Comparison of ENCODE assay signal across 18 mouse cellular contexts in the genomic region with DNA sequence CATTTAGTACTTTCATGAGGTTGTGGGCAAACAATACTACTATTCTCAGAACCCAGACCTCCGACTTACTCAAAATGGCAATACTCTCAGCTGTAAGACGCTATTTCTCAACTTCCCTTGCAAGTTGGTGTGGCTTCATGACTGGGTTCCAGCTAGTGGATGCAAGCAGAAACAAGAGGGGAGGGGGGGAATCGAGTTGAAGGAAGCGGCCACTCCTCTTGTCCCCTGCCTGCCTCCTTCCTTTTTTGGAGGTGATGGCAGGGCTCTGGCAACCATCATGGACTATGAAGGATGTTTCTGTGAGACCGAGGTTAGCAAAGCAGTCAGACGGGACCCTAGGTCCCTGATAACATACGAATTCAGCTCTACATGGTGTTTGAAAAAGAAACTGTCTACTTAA.
DNase-seq lines count a peak whose midpoint lies in the region; ATAC-seq and TF ChIP-seq lines count a peak whose summit lies in the region.
"Had no signal": no experiment of that assay in that cellular context is flagged by ENCODE, and none has a peak within 500 bp of the region (broad histone marks: within the 10 kb centered on the region; RNA-seq: fewer than 3 reads in every experiment).

No protein-coding gene starts in this region.

- no peaks in the 10 kb centered on the region for H3K27me3 ChIP-seq in heart, postnatal 0 days (ENCODE audit: control insufficient read depth, insufficient read depth, low read length)
- H3K27me3 ChIP-seq in limb, embryonic 14.5 days (ENCODE audit: control insufficient read depth, insufficient read depth, low read length): no peaks in the 10 kb centered on the region
- no peaks in the 10 kb centered on the region for H3K27me3 ChIP-seq in midbrain, embryonic 15.5 days (replicated peaks)
- H3K27me3 ChIP-seq: hindbrain, embryonic 15.5 days; liver, embryonic 13.5 days; midbrain, embryonic 13.5 days had no signal

- intact Hi-C loops in heart, postnatal 36 days (cut with DNase I): no loop called here
- intact Hi-C loops in gastrocnemius, adult 2 months (cut with DNase I): no loop called here

- TF ChIP-seq EP300 in heart, postnatal 0 days (IDR thresholded peaks at IDR 0.05; ENCODE audit: low read depth): no peak

- peak overlapping the region; percentile 37 for H3K4me2 ChIP-seq in heart, postnatal 0 days (ENCODE audit: low read depth, low read length)
- H3K4me2 ChIP-seq in limb, embryonic 14.5 days (replicated peaks; ENCODE audit: low read depth, low read length, severe bottlenecking): 0 out of 2 replicates have a peak overlapping the region, but pooled peaks have one; percentile 13
- no peak overlapping the region for H3K4me2 ChIP-seq in midbrain, embryonic 15.5 days
- H3K4me2 ChIP-seq: hindbrain, embryonic 15.5 days; liver, embryonic 13.5 days; midbrain, embryonic 13.5 days had no signal

- H3K27ac ChIP-seq in heart, postnatal 0 days (ENCODE audit: low read depth): no peak overlapping the region
- H3K27ac ChIP-seq in limb, embryonic 14.5 days (replicated peaks; ENCODE audit: low read depth, low read length): no peak overlapping the region
- H3K27ac ChIP-seq in gastrocnemius, adult 2 months: no peak overlapping the region
- no peak overlapping the region for H3K27ac ChIP-seq in midbrain, embryonic 15.5 days
- H3K27ac ChIP-seq: forebrain, embryonic 10.5 days; hindbrain, embryonic 15.5 days; liver, embryonic 13.5 days; midbrain, embryonic 13.5 days had no signal

- H3K36me3 ChIP-seq in heart, postnatal 0 days (replicated peaks; ENCODE audit: control insufficient read depth, insufficient read depth, low read length): no peaks in the 10 kb centered on the region
- no peaks in the 10 kb centered on the region for H3K36me3 ChIP-seq in limb, embryonic 14.5 days (ENCODE audit: control insufficient read depth, insufficient read depth, low read length)
- no peaks in the 10 kb centered on the region for H3K36me3 ChIP-seq in midbrain, embryonic 15.5 days (replicated peaks)
- H3K36me3 ChIP-seq: forebrain, embryonic 10.5 days; hindbrain, embryonic 15.5 days; liver, embryonic 13.5 days; midbrain, embryonic 13.5 days had no signal

- no peak for TF ChIP-seq CTCF in heart, postnatal 0 days (IDR thresholded peaks at IDR 0.05; ENCODE audit: low read depth)
- no peak for TF ChIP-seq CTCF in gastrocnemius, adult 2 months (IDR thresholded peaks at IDR 0.05)

- H3K4me1 ChIP-seq in heart, postnatal 0 days (ENCODE audit: control insufficient read depth, insufficient read depth): 0 out of 2 replicates have a peak, but pooled peaks cover 3% of the 10 kb centered on the region
- H3K4me1 ChIP-seq in limb, embryonic 14.5 days (ENCODE audit: control insufficient read depth, insufficient read depth, low read length): peaks cover 13% of the 10 kb centered on the region
- peaks cover 5% of the 10 kb centered on the region; the same call in 1 of the 2 replicates for H3K4me1 ChIP-seq in midbrain, embryonic 15.5 days
- H3K4me1 ChIP-seq: hindbrain, embryonic 15.5 days; liver, embryonic 13.5 days had no signal

- no peaks in the 10 kb centered on the region for H3K9me3 ChIP-seq in heart, postnatal 0 days (replicated peaks; ENCODE audit: control insufficient read depth, low read length)
- H3K9me3 ChIP-seq in limb, embryonic 14.5 days (ENCODE audit: control insufficient read depth, low read length): no peaks in the 10 kb centered on the region
- H3K9me3 ChIP-seq in midbrain, embryonic 15.5 days: no peaks in the 10 kb centered on the region
- H3K9me3 ChIP-seq: forebrain, embryonic 10.5 days; hindbrain, embryonic 15.5 days; liver, embryonic 13.5 days; midbrain, embryonic 13.5 days had no signal

- H3K4me3 ChIP-seq in heart, postnatal 0 days (ENCODE audit: low read depth, low read length): no peak overlapping the region
- no peak overlapping the region for H3K4me3 ChIP-seq in limb, embryonic 14.5 days (replicated peaks; ENCODE audit: low read length)
- no peak overlapping the region for H3K4me3 ChIP-seq in gastrocnemius, adult 2 months
- H3K4me3 ChIP-seq in midbrain, embryonic 15.5 days: no peak overlapping the region
- H3K4me3 ChIP-seq: forebrain, embryonic 10.5 days; hindbrain, embryonic 15.5 days; liver, embryonic 13.5 days; midbrain, embryonic 13.5 days had no signal

- 14% methylated on average over 7 of the region's 7 CpGs for WGBS in heart, postnatal 0 days
- 47% methylated on average over 7 of the region's 7 CpGs for whole genome bisulfite sequencing in limb, embryonic 14.5 days
- 84% methylated on average over 7 of the region's 7 CpGs for WGBS in midbrain, embryonic 15.5 days

- DNase-seq in heart, postnatal 0 days (ENCODE audit: low spot score): peak; percentile 49
- no peak for DNase-seq in heart, postnatal 36 days
- no peak for DNase-seq in limb, embryonic 14.5 days (ENCODE audit: low spot score)
- DNase-seq in gastrocnemius, adult 2 months: no peak
- DNase-seq: adrenal gland, postnatal 10 days; cerebellum, adult 8-10 months; kidney, adult 11 months; kidney, postnatal 14 days; liver, embryonic 13.5 days; right cerebral cortex, postnatal 25 days; thymus, adult 2 months had no signal

- TF ChIP-seq POLR2A in limb, embryonic 14.5 days (IDR thresholded peaks at IDR 0.05; ENCODE audit: borderline replicate concordance, extremely low read depth, insufficient read depth, insufficient read length): no peak

- ATAC-seq in heart, postnatal 0 days (ENCODE audit: insufficient read depth, low read depth): peak; percentile 57; the same call in 1 of the 2 replicates
- peak; percentile 94 for ATAC-seq in granulocyte monocyte progenitor cell, adult 5-6 weeks (replicated peaks; ENCODE audit: poor library complexity, severe bottlenecking)
- no peak for ATAC-seq in limb, embryonic 14.5 days (ENCODE audit: low FRiP score, low read depth)
- ATAC-seq in megakaryocyte progenitor cell, adult 5-6 weeks (replicated peaks; ENCODE audit: poor library complexity): peak; percentile 88
- no peak for ATAC-seq in midbrain, embryonic 15.5 days (replicated peaks)
- ATAC-seq: CD4-positive, CD25-positive, alpha-beta regulatory T cell, adult 4 months; midbrain, embryonic 13.5 days had no signal

- H3K9ac ChIP-seq in heart, postnatal 0 days (replicated peaks; ENCODE audit: low read depth, low read length): no peak overlapping the region; the same call in 1 of the 2 replicates
- no peak overlapping the region for H3K9ac ChIP-seq in limb, embryonic 14.5 days (ENCODE audit: low read depth, low read length, severe bottlenecking)
- H3K9ac ChIP-seq in midbrain, embryonic 15.5 days: no peak overlapping the region
- H3K9ac ChIP-seq: hindbrain, embryonic 15.5 days; liver, embryonic 13.5 days; midbrain, embryonic 13.5 days had no signal

Comparison
In these comparisons a context has a peak if more than half of its experiments do, and no peak if none do; other contexts are left out.
1. ATAC-seq: peak in heart, postnatal 0 days (single experiment), granulocyte monocyte progenitor cell, adult 5-6 weeks (single experiment) and megakaryocyte progenitor cell, adult 5-6 weeks (single experiment); none in limb, embryonic 14.5 days (single experiment) and midbrain, embryonic 15.5 days (single experiment).